Mouse (Mus musculus): Measurements from ENCODE around the gene AF067063. TPM values are rescaled to one million over a fixed set of nuclear protein-coding genes. Genes with fewer than 3 reads are reported as not detected.

AF067063 gene
- polyA plus RNA-seq, 1 experiment from 2014 or later = not detected

GRCm38 (mm10) chr13:119797656-119798055 is 32.4 kb downstream of the AF067063 start:
- 65% methylated on average over 4 of the region's 4 CpGs for WGBS
- H3K4me3 ChIP-seq = no peak overlapping the region
- no peaks in the 10 kb centered on the region for H3K9me3 ChIP-seq
- H3K27ac ChIP-seq (replicated peaks) = no peak overlapping the region
- no peaks in the 10 kb centered on the region for H3K27me3 ChIP-seq
- no peak overlapping the region for H3K9ac ChIP-seq (replicated peaks)
- H3K4me1 ChIP-seq = no peaks in the 10 kb centered on the region
- no peaks in the 10 kb centered on the region for H3K36me3 ChIP-seq
- ATAC-seq (ENCODE audit: low FRiP score, low read depth) = no peak
- no peak overlapping the region for H3K4me2 ChIP-seq (replicated peaks)

DNA sequence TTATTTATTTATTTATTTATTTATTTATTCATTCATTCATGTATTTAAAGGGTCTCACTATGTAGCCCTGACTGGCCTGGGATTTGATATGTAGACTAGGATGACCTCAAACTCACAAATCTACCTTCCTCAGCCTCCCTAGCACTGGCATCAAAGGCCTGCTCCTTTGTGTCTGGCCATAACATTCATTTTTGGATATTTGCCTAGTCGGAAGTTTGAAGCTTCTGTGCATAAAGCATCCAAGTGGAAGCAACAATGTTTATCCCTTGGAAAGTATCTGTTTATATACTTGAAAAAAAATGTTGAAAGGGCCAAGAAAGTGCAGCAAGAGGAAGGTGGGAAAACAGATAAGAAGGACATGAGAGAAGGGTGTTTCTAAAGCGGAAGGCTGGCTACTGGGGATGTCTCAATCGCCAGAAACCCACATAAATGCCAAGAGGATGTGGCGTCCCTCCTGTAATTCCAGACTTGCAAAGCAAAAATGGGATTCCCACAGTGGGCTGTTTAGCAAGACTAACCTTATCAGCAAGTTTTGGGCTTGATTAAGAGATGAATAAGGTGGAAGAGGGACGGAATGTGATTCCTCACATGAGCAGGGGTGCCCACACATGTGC is 37.1 kb downstream of the AF067063 start:
- Histone ChIP-seq H3K27me3 (no peaks in the 10 kb centered on the region), H3K4me1 (peaks cover 18% of the 10 kb centered on the region), H3K4me3 (no peak overlapping the region), H3K27ac (replicated peaks) (no peak overlapping the region), H3K4me2 (replicated peaks) (no peak overlapping the region), H3K9ac (replicated peaks) (no peak overlapping the region), H3K9me3 (no peaks in the 10 kb centered on the region), H3K36me3 (peaks cover 11% of the 10 kb centered on the region)
- 88% methylated on average over 5 of the region's 5 CpGs for WGBS
- no peak for ATAC-seq (ENCODE audit: low FRiP score, low read depth)

DNA sequence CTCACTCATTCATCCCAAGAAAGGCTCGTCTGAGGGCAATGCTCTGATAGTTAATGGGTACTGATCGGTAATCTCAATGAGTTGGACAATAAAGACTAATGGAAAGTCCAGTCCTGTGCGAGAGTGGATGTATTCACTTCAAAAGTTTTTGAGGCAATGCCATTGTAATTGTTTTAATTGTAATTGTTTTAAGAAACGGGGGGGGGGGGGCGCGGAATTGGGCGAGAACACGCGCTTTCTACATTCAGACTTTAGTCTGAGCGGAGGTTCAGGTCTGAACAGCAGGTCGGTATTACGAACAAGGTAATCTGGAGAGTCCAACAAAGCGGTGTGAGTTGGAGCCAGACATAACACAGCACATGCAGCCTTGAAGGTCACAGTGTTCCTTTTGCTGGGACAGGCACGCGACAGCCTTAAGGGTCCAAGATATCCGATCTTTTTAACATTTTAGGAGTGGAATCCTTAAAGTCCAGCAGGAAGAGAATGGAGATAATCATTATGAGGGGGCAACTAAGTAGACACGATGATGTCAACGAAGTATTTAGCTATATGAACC is 38.4 kb downstream of the AF067063 start:
- Histone ChIP-seq H3K4me3 (peak overlapping the region; percentile 86), H3K4me1 (peaks cover 20% of the 10 kb centered on the region), H3K9me3 (no peaks in the 10 kb centered on the region), H3K27me3 (no peaks in the 10 kb centered on the region), H3K9ac (replicated peaks) (peak overlapping the region; percentile 76), H3K36me3 (peaks cover 20% of the 10 kb centered on the region), H3K4me2 (replicated peaks) (peak overlapping the region; percentile 72), H3K27ac (replicated peaks) (peak overlapping the region; percentile 91)
- no peak for ATAC-seq (ENCODE audit: low FRiP score, low read depth)
- WGBS = 5% methylated on average over 18 of the region's 18 CpGs

DNA sequence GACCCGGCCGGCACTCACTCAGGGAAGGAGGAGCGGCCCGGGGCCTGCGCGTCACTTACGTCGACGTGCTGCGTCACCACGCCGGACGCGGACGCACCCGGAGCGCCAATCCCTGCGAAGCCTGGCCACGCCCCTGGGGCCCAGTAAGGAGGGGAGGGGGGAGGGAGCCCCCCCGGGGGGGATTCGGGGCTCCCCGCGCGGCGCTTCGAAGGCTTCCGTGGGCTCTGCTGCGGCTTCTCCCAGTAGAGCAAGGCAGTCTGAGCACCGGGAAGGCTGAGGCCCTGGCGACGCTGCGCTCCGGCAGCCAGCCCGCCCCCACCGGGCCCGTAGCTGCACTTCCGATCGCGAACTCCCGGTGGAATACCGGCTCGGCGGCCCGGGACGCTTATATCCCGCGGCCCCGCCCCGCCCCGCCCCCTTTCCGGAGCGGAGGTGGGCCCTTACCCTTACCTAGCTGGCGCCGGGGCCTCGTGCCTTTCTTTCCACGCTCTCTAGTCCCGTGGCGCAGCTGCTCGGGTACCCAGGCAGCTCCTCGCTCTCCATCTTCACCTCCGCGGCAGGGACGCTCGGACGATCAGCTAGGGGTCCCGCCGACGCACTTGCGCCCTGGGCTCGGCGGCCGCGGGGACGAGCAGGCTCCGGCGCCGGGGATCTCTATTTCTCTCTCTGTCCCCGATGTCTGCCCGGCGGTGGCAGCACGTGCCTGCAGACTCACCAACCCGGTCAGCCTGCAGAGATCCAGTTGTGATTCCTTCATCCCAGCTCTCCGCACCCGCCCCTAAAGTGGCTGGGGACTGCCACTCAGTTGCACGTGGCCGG is 39.0 kb downstream of the AF067063 start, which contains the start of gene Zfp131:
Gene Zfp131 (minus strand): TSS at position 129 of the 819 bp plus-strand sequence.
- Histone ChIP-seq H3K4me2 (replicated peaks) (peak within 1 kb of the TSS; percentile 72), H3K4me1 (peaks cover 20% of the 10 kb centered on the region), H3K27ac (replicated peaks) (peak within 1 kb of the TSS; percentile 91), H3K9me3 (no peaks in the 10 kb centered on the region), H3K9ac (replicated peaks) (peak within 1 kb of the TSS; percentile 76), H3K36me3 (peaks cover 24% of the 10 kb centered on the region), H3K27me3 (no peaks in the 10 kb centered on the region), H3K4me3 (peak within 1 kb of the TSS; percentile 86)
- 0% methylated on average over 63 of the region's 86 CpGs for WGBS
- peak; percentile 96 for ATAC-seq (ENCODE audit: low FRiP score, low read depth)

DNA sequence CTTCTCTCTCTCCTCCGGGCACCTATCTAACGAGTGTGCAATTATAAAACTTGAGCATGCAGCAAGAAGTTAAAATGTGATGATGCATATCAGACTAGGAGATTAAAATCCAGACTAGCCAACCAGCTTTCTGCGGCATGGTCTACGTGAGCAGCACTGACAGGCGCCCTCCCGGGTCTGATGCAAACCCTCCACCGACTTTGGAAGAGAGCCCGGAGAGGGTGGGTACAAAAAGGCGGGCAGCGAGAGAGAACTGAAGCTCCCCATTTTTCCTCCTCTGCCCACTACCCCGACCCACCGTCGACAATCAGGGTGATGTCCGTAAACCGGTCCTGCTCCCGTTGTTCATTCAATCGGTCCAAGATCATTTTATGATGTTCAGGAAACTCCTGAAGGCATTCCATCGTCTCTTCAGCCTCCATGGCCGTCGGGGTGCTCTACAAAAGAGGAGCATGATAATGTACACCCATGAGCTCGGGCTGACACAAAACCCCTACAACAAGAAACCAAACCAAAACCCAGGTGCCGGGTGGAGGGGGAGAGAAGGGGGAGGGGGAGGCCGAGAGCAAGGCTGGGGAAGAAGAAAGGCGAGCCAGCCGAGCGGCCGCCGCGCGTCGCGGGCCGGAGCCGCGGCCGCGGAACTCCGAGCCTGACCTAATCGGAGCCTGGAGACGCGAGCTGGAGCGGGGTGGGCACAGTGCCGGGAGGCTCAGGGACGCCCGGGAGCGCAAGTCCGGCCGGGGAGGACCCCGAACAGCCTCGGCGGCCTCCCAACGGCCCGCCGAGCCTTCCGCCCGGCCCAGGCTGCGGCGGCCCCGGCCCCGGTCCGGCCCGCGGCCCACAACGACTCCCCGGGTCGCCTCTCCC is 39.9 kb downstream of the AF067063 start:
- 1% methylated on average over 50 of the region's 66 CpGs for WGBS
- peak overlapping the region; percentile 61 for H3K4me2 ChIP-seq (replicated peaks)
- ATAC-seq (ENCODE audit: low FRiP score, low read depth) = peak; percentile 78

DNA sequence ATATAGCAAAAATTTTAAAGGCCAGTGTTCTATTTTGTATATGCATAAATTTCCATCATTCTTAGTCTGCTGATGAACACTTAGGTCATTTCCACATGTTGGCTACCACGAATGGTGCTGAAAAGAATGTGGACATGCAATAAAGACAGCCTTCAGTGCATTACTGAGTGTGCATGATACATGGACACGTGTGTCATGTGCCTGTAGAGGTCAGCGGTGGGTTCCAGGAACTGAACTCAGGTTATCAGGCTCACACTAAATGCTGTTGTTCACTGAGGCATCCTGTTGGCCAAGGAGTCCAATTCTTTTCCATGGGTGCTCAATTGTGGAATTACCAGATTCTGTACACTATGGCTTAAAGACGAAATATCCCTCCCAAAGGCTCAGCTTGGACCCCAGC is 46.4 kb downstream of the AF067063 start:
- 89% methylated on average over 4 of the region's 4 CpGs for WGBS
- H3K4me2 ChIP-seq (replicated peaks) = no peak overlapping the region
- ATAC-seq (ENCODE audit: low FRiP score, low read depth) = no peak
- no peaks in the 10 kb centered on the region for H3K27me3 ChIP-seq
- no peak overlapping the region for H3K4me3 ChIP-seq
- no peak overlapping the region for H3K9ac ChIP-seq (replicated peaks)
- no peaks in the 10 kb centered on the region for H3K9me3 ChIP-seq
- no peak overlapping the region for H3K27ac ChIP-seq (replicated peaks)
- H3K4me1 ChIP-seq = peaks cover 3% of the 10 kb centered on the region; the same call in 1 of the 2 replicates
- H3K36me3 ChIP-seq = peaks cover 75% of the 10 kb centered on the region

More for the DNA sequence above, 39.9 kb downstream of the AF067063 start:
- Histone ChIP-seq H3K27ac (replicated peaks) (peak overlapping the region; percentile 91), H3K36me3 (peaks cover 33% of the 10 kb centered on the region), H3K9ac (replicated peaks) (peak overlapping the region; percentile 76), H3K4me1 (peaks cover 20% of the 10 kb centered on the region), H3K4me3 (peak overlapping the region; percentile 86), H3K9me3 (no peaks in the 10 kb centered on the region), H3K27me3 (no peaks in the 10 kb centered on the region)

Other genes with a start within 250 kb of the AF067063 start
- gene Ccl28, start 206.4 kb downstream of the AF067063 start, polyA plus RNA-seq (2016; fragmentation: Nextera tagmentation; extraction: Ambion mirVana) = 0.04 and 0.31 TPM in 2 replicates
- 494 and 501 TPM in 2 replicates for gene Hmgcs1, start 139.8 kb downstream of the AF067063 start, polyA plus RNA-seq (2016; fragmentation: Nextera tagmentation; extraction: Ambion mirVana)
- gene Nim1k, start 74.3 kb downstream of the AF067063 start, polyA plus RNA-seq (2016; fragmentation: Nextera tagmentation; extraction: Ambion mirVana) = 1.7 and 2.6 TPM in 2 replicates
- 50.9 and 53.7 TPM in 2 replicates for gene Zfp131, start 39.3 kb downstream of the AF067063 start, polyA plus RNA-seq (2016; fragmentation: Nextera tagmentation; extraction: Ambion mirVana)
- not detected in 2 replicates for gene D13Ertd608e, start 5.8 kb upstream of the AF067063 start, polyA plus RNA-seq (2016; fragmentation: Nextera tagmentation; extraction: Ambion mirVana)
- not detected in 2 replicates for gene Tcstv1, start 64.6 kb upstream of the AF067063 start, polyA plus RNA-seq (2016; fragmentation: Nextera tagmentation; extraction: Ambion mirVana)
- gene Gm21761, start 99.1 kb upstream of the AF067063 start, polyA plus RNA-seq (2016; fragmentation: Nextera tagmentation; extraction: Ambion mirVana) = not detected in 2 replicates
- gene B020031M17Rik, start 120.6 kb upstream of the AF067063 start, polyA plus RNA-seq (2016; fragmentation: Nextera tagmentation; extraction: Ambion mirVana) = not detected in 2 replicates
- not detected in 2 replicates for gene Gm36079, start 196.8 kb upstream of the AF067063 start, polyA plus RNA-seq (2016; fragmentation: Nextera tagmentation; extraction: Ambion mirVana)
- not detected in 2 replicates for gene Gm21188, start 222.0 kb upstream of the AF067063 start, polyA plus RNA-seq (2016; fragmentation: Nextera tagmentation; extraction: Ambion mirVana)

Data from midbrain, embryonic 12.5 days (tissue).